Mouse (Mus musculus) liver, embryonic 11.5 days (tissue): ENCODE results near the gene Fbxw8. TPM values are rescaled to one million over a fixed set of nuclear protein-coding genes. Genes with fewer than 3 reads are reported as not detected.

Experiments
- ATAC-seq: fragments of 200-750 bp; cut with Nextera tagmentation; replicated peaks from 2 replicates; pipeline ENCODE4 v1.8.0; 2017; ENCODE audit warnings: moderate number of reproducible peaks, mild to moderate bottlenecking, moderate TSS enrichment, moderate library complexity; ENCODE audit not compliant: low FRiP score
- DNase-seq: peaks from one replicate; pipeline ENCODE4 v3.0.0-alpha.2; 2017; ENCODE audit warnings: low spot score
- H3K27ac ChIP-seq: fragments of 300-500 bp; sonication (generic); 2 replicates; pipeline ENCODE4 v1.5.1; 2014; ENCODE audit warnings: mild to moderate bottlenecking, low read depth, low read length, control low read depth
- H3K27me3 ChIP-seq: fragments of 300-500 bp; sonication (generic); replicated peaks from 2 replicates; pipeline ENCODE4 v1.6.1; 2014; ENCODE audit warnings: low read length, mixed read lengths; ENCODE audit not compliant: control insufficient read depth, insufficient read depth
- H3K36me3 ChIP-seq: fragments of 300-500 bp; sonication (generic); 2 replicates; pipeline ENCODE4 v1.6.1; 2014; ENCODE audit warnings: mild to moderate bottlenecking, low read length, moderate library complexity, mixed read lengths; ENCODE audit not compliant: control insufficient read depth, insufficient read depth
- H3K4me1 ChIP-seq: fragments of 300-500 bp; sonication (generic); replicated peaks from 2 replicates; pipeline ENCODE4 v1.6.1; 2014; ENCODE audit warnings: low read length, mixed read lengths; ENCODE audit not compliant: control insufficient read depth, insufficient read depth
- H3K4me2 ChIP-seq: fragments of 300-500 bp; sonication (generic); 2 replicates; pipeline ENCODE4 v1.6.1; 2014; ENCODE audit warnings: mild to moderate bottlenecking, control low read depth, moderate library complexity
- H3K4me3 ChIP-seq: fragments of 300-500 bp; sonication (generic); 2 replicates; pipeline ENCODE4 v1.5.1; 2014; ENCODE audit warnings: low read depth, low read length, control low read depth
- H3K9ac ChIP-seq: fragments of 300-500 bp; sonication (generic); 2 replicates; pipeline ENCODE4 v1.6.1; 2014; ENCODE audit warnings: low read depth, low read length, control low read depth
- H3K9me3 ChIP-seq: fragments of 300-500 bp; sonication (generic); 2 replicates; pipeline ENCODE4 v1.6.1; 2016; ENCODE audit warnings: low read length, inconsistent platforms, mixed read lengths; ENCODE audit not compliant: control insufficient read depth
- WGBS: fragments of 180-500 bp; shearing (Covaris S2); extraction: QIAGEN DNeasy Blood & Tissue Kit; methylation state at CpG from one replicate; pipeline ENCODE4 v1.1.7; 2014; 5-methylcytosine and 5-hydroxymethylcytosine counted together
- polyA plus RNA-seq: library from polyadenylated mRNA; unstranded; fragments of >200 nt; fragmentation: Nextera tagmentation; extraction: Ambion mirVana; gene quantifications from 2 replicates; pipeline ENCODE4 v1.2.1, GENCODE M21; 2014

The Fbxw8 gene
- polyA plus RNA-seq, 1 experiment from 2014 or later: 17.0 TPM

GRCm38 (mm10) chr5:118144770-118145169, 10.5 kb downstream of the Fbxw8 start:
- no peak overlapping the region for H3K9ac ChIP-seq
- H3K4me2 ChIP-seq: no peak overlapping the region
- no peaks in the 10 kb centered on the region for H3K27me3 ChIP-seq
- no peak for ATAC-seq
- H3K4me1 ChIP-seq: peaks cover 4% of the 10 kb centered on the region; the same call in 1 of the 2 replicates
- DNase-seq: no peak
- H3K36me3 ChIP-seq: peaks cover 13% of the 10 kb centered on the region
- H3K9me3 ChIP-seq: no peaks in the 10 kb centered on the region
- 72% methylated on average over 6 of the region's 6 CpGs for WGBS
- no peak overlapping the region for H3K4me3 ChIP-seq
- no peak overlapping the region for H3K27ac ChIP-seq

- DNase-seq: no peak
- 85% methylated on average over 4 of the region's 4 CpGs for WGBS
- no peaks in the 10 kb centered on the region for H3K27me3 ChIP-seq
- no peaks in the 10 kb centered on the region for H3K9me3 ChIP-seq
- H3K4me2 ChIP-seq: no peak overlapping the region
- no peak for ATAC-seq
- H3K4me3 ChIP-seq: no peak overlapping the region
- no peak overlapping the region for H3K9ac ChIP-seq
- peaks cover 4% of the 10 kb centered on the region; the same call in 1 of the 2 replicates for H3K4me1 ChIP-seq
- no peak overlapping the region for H3K27ac ChIP-seq
- peaks cover 15% of the 10 kb centered on the region for H3K36me3 ChIP-seq
These were observed 10.9 kb downstream of the Fbxw8 start for GRCm38 (mm10) chr5:118144327-118144726.

GRCm38 (mm10) chr5:118143211-118144026, 11.8 kb downstream of the Fbxw8 start:
- Histone ChIP-seq H3K4me1 (no peaks in the 10 kb centered on the region; the same call in 1 of the 2 replicates), H3K27ac (no peak overlapping the region), H3K27me3 (no peaks in the 10 kb centered on the region), H3K36me3 (peaks cover 18% of the 10 kb centered on the region), H3K9me3 (no peaks in the 10 kb centered on the region), H3K4me3 (no peak overlapping the region), H3K9ac (no peak overlapping the region), H3K4me2 (no peak overlapping the region)
- 80% methylated on average over 12 of the region's 12 CpGs for WGBS
- no peak for ATAC-seq
- DNase-seq: no peak

GRCm38 (mm10) chr5:118142471-118142870, 12.8 kb downstream of the Fbxw8 start:
- DNase-seq (no peak), ATAC-seq (no peak)
- Histone ChIP-seq H3K9me3 (no peaks in the 10 kb centered on the region), H3K4me3 (no peak overlapping the region), H3K36me3 (peaks cover 18% of the 10 kb centered on the region), H3K27ac (no peak overlapping the region), H3K9ac (no peak overlapping the region), H3K4me1 (no peaks in the 10 kb centered on the region; the same call in 1 of the 2 replicates), H3K4me2 (no peak overlapping the region), H3K27me3 (no peaks in the 10 kb centered on the region)
- 89% methylated on average over 8 of the region's 8 CpGs for WGBS

GRCm38 (mm10) chr5:118139630-118140029, 15.6 kb downstream of the Fbxw8 start:
- H3K4me1 ChIP-seq: no peaks in the 10 kb centered on the region; the same call in 1 of the 2 replicates
- no peaks in the 10 kb centered on the region for H3K27me3 ChIP-seq
- DNase-seq (no peak), ATAC-seq (no peak)
- H3K9me3 ChIP-seq: no peaks in the 10 kb centered on the region
- 93% methylated on average over 8 of the region's 8 CpGs for whole genome bisulfite sequencing
- peaks cover 18% of the 10 kb centered on the region for H3K36me3 ChIP-seq
- H3K9ac ChIP-seq: no peak overlapping the region
- H3K4me3 ChIP-seq: no peak overlapping the region
- no peak overlapping the region for H3K4me2 ChIP-seq
- H3K27ac ChIP-seq: no peak overlapping the region

- Histone ChIP-seq H3K4me1 (no peaks in the 10 kb centered on the region), H3K9ac (no peak overlapping the region), H3K9me3 (no peaks in the 10 kb centered on the region), H3K27me3 (no peaks in the 10 kb centered on the region), H3K4me2 (no peak overlapping the region), H3K27ac (no peak overlapping the region), H3K36me3 (peaks cover 11% of the 10 kb centered on the region; the same call in 1 of the 2 replicates), H3K4me3 (no peak overlapping the region)
- DNase-seq (no peak), ATAC-seq (no peak)
- 76% methylated on average over 5 of the region's 5 CpGs for WGBS
These were observed 18.9 kb downstream of the Fbxw8 start for GRCm38 (mm10) chr5:118136391-118136790.

GRCm38 (mm10) chr5:118128651-118129050, 26.6 kb downstream of the Fbxw8 start:
- Histone ChIP-seq H3K27me3 (no peaks in the 10 kb centered on the region), H3K9ac (no peak overlapping the region), H3K36me3 (peaks cover 17% of the 10 kb centered on the region), H3K9me3 (no peaks in the 10 kb centered on the region), H3K4me3 (no peak overlapping the region), H3K4me2 (no peak overlapping the region), H3K4me1 (no peaks in the 10 kb centered on the region; the same call in 1 of the 2 replicates), H3K27ac (no peak overlapping the region)
- no peak for DNase-seq
- ATAC-seq: no peak
- WGBS: 79% methylated on average over 9 of the region's 9 CpGs

- Histone ChIP-seq H3K27me3 (no peaks in the 10 kb centered on the region), H3K9ac (no peak overlapping the region), H3K36me3 (peaks cover 17% of the 10 kb centered on the region), H3K4me3 (no peak overlapping the region), H3K4me1 (no peaks in the 10 kb centered on the region; the same call in 1 of the 2 replicates), H3K4me2 (no peak overlapping the region), H3K9me3 (no peaks in the 10 kb centered on the region), H3K27ac (no peak overlapping the region)
- DNase-seq (no peak), ATAC-seq (no peak)
- 82% methylated on average over 6 of the region's 6 CpGs for WGBS
These were observed 27.1 kb downstream of the Fbxw8 start for GRCm38 (mm10) chr5:118128208-118128607.

- 95% methylated on average over 4 of the region's 4 CpGs for WGBS
- ATAC-seq: no peak
- no peak overlapping the region for H3K9ac ChIP-seq
- H3K4me2 ChIP-seq: no peak overlapping the region
- no peaks in the 10 kb centered on the region for H3K9me3 ChIP-seq
- no peak overlapping the region for H3K27ac ChIP-seq
- no peaks in the 10 kb centered on the region for H3K27me3 ChIP-seq
- no peaks in the 10 kb centered on the region; the same call in 1 of the 2 replicates for H3K4me1 ChIP-seq
- peaks cover 17% of the 10 kb centered on the region for H3K36me3 ChIP-seq
- H3K4me3 ChIP-seq: no peak overlapping the region
- DNase-seq: no peak
These were observed 28.6 kb downstream of the Fbxw8 start for GRCm38 (mm10) chr5:118126671-118127070.
